Mouse (Mus musculus): Measurements from ENCODE around the gene Sh3bgrl3. TPM values are rescaled to one million over a fixed set of nuclear protein-coding genes. Genes with fewer than 3 reads are reported as not detected.

Gene Sh3bgrl3
- total and polyA plus RNA-seq, 3 experiments: 122 to 414 TPM; not detected in 1

GRCm38 (mm10) chr4:134081730-134082386 is 46.7 kb downstream of the Sh3bgrl3 start:
- Histone ChIP-seq H3K79me2 (ENCODE audit: control insufficient read depth, insufficient read depth, low read length, poor library complexity) (no peaks in the 10 kb centered on the region), H3K27ac (ENCODE audit: control insufficient read depth, low read depth, low read length) (no peak overlapping the region), H3K27me3 (ENCODE audit: control insufficient read depth in 1 of 2, insufficient read depth in 2 of 2, low read length in 2 of 2) (no peaks in the 10 kb centered on the region), H3K36me3 (ENCODE audit: control insufficient read depth in 1 of 2, insufficient read depth in 2 of 2, low read length in 2 of 2) (0 out of 4 replicates have a peak, but pooled peaks cover 0 to 2% of the 10 kb centered on the region in 2 experiments), H3K9me3 (replicated peaks; ENCODE audit: insufficient read depth, low read length) (no peaks in the 10 kb centered on the region), H3K4me3 (ENCODE audit: control insufficient read depth in 1 of 2, insufficient read depth in 1 of 2, low read depth in 2 of 2, low read length in 2 of 2) (peak overlapping the region; percentile 55 to 66), H3K4me1 (ENCODE audit: control insufficient read depth in 1 of 2, insufficient read depth in 2 of 2, low read length in 2 of 2) (peaks cover 2 to 9% of the 10 kb centered on the region in 2 experiments; a peak in 2 of 4 replicates), H3K9ac (ENCODE audit: control insufficient read depth, low read depth, low read length, poor library complexity, severe bottlenecking) (peak overlapping the region; percentile 52)
- no peak for TF ChIP-seq POLR2AphosphoS2 (IDR thresholded peaks at IDR 0.05; ENCODE audit: low read length)
- no peak for TF ChIP-seq GATA1 (IDR thresholded peaks at IDR 0.05; ENCODE audit: low read depth, low read length)
- TF ChIP-seq MAX (IDR thresholded peaks at IDR 0.05; ENCODE audit: low read length): peak; percentile 94
- peak; percentile 67 for TF ChIP-seq USF1 (IDR thresholded peaks at IDR 0.05; ENCODE audit: low read depth, low read length)
- no peak; the same call in 1 of the 2 replicates for TF ChIP-seq NRF1 (IDR thresholded peaks at IDR 0.05; ENCODE audit: insufficient read depth, low read depth, low read length, poor library complexity, severe bottlenecking)
- peak; percentile 96 for TF ChIP-seq MXI1 (IDR thresholded peaks at IDR 0.05; ENCODE audit: low read depth, low read length)
- TF ChIP-seq TBP (IDR thresholded peaks at IDR 0.05; ENCODE audit: low read depth, low read length): 0 out of 2 replicates have a peak, but pooled peaks have one; percentile 13
- peak; percentile 88; the same call in 1 of the 2 replicates for TF ChIP-seq MYC (IDR thresholded peaks at IDR 0.05; ENCODE audit: low read depth, low read length)
- TF ChIP-seq ZC3H11A (IDR thresholded peaks at IDR 0.05; ENCODE audit: low read depth, low read length): no peak
- TF ChIP-seq ZNF384 (IDR thresholded peaks at IDR 0.05; ENCODE audit: low read depth, low read length): no peak
- TF ChIP-seq CHD1 (IDR thresholded peaks at IDR 0.05; ENCODE audit: low read depth, low read length): no peak
- TF ChIP-seq SIN3A (IDR thresholded peaks at IDR 0.05; ENCODE audit: low read length): peak; percentile 70
- TF ChIP-seq MAFK (IDR thresholded peaks at IDR 0.05; ENCODE audit: borderline replicate concordance, low read depth, low read length): no peak
- no peak for TF ChIP-seq USF2 (IDR thresholded peaks at IDR 0.05; ENCODE audit: borderline replicate concordance in 1 of 2, insufficient read depth in 1 of 2, low read depth in 1 of 2, low read length in 2 of 2)
- TF ChIP-seq ELF1 (IDR thresholded peaks at IDR 0.05; ENCODE audit: low read depth, low read length): no peak
- peak in 1 of 2 experiments; percentile 75; a peak in 2 of 4 replicates for TF ChIP-seq POLR2A (IDR thresholded peaks at IDR 0.05; ENCODE audit: control insufficient read depth in 1 of 2, insufficient read depth in 1 of 2, low read depth in 1 of 2, low read length in 2 of 2, poor library complexity in 1 of 2)
- 0 out of 2 replicates have a peak, but pooled peaks have one; percentile 10 for TF ChIP-seq TCF12 (IDR thresholded peaks at IDR 0.05; ENCODE audit: low read depth, low read length)
- TF ChIP-seq HCFC1 (IDR thresholded peaks at IDR 0.05; ENCODE audit: low read depth, low read length): no peak
- TF ChIP-seq NELFE (IDR thresholded peaks at IDR 0.05; ENCODE audit: low read depth, low read length): peak; percentile 50
- no peak for TF ChIP-seq MYB (IDR thresholded peaks at IDR 0.05; ENCODE audit: low read depth, low read length)
- peak; percentile 92 for DNase-seq (ENCODE audit: low read depth, low spot score)

Data from MEL (cell line).